Mouse (Mus musculus) liver, embryonic 13.5 days (tissue): ENCODE data around the gene 1700109H08Rik. TPM values are rescaled to one million over a fixed set of nuclear protein-coding genes. Genes with fewer than 3 reads are reported as not detected.
A peak's percentile ranks its signal among the peaks of the same experiment; 100 is the strongest.

Experiments used
- ATAC-seq: fragments of 200-750 bp; cut with Nextera tagmentation; 2 replicates; pipeline ENCODE4 v1.8.0; 2017; ENCODE audit warnings: low read depth, mild to moderate bottlenecking, moderate number of reproducible peaks, moderate library complexity
- DNase-seq: peaks from one replicate; pipeline ENCODE4 v3.0.0; 2022
- H3K27ac ChIP-seq: fragments of 300-500 bp; sonication (generic); 2 replicates; pipeline ENCODE4 v1.5.1; 2015; ENCODE audit warnings: moderate library complexity, mild to moderate bottlenecking, inconsistent platforms
- H3K27me3 ChIP-seq: fragments of 300-500 bp; sonication (generic); 2 replicates; pipeline ENCODE4 v1.6.1; 2015; ENCODE audit warnings: mild to moderate bottlenecking, inconsistent platforms
- H3K36me3 ChIP-seq: fragments of 300-500 bp; sonication (generic); 2 replicates; pipeline ENCODE4 v1.6.1; 2015; ENCODE audit warnings: mild to moderate bottlenecking, inconsistent platforms
- H3K4me1 ChIP-seq: fragments of 300-500 bp; sonication (generic); replicated peaks from 2 replicates; pipeline ENCODE4 v1.6.1; 2015; ENCODE audit warnings: inconsistent platforms
- H3K4me2 ChIP-seq: fragments of 300-500 bp; sonication (generic); 2 replicates; pipeline ENCODE4 v1.6.1; 2015; ENCODE audit warnings: inconsistent platforms, mild to moderate bottlenecking, moderate library complexity
- H3K4me3 ChIP-seq: fragments of 300-500 bp; sonication (generic); replicated peaks from 2 replicates; pipeline ENCODE4 v1.5.1; 2015; ENCODE audit warnings: mild to moderate bottlenecking, inconsistent platforms
- H3K9ac ChIP-seq: fragments of 300-500 bp; sonication (generic); 2 replicates; pipeline ENCODE4 v1.6.1; 2015; ENCODE audit warnings: mild to moderate bottlenecking, inconsistent platforms
- H3K9me3 ChIP-seq: fragments of 300-500 bp; sonication (generic); replicated peaks from 2 replicates; pipeline ENCODE4 v1.6.1; 2016; ENCODE audit warnings: inconsistent platforms
- WGBS: fragments of 180-500 bp; shearing (Covaris S2); methylation state at CpG from one replicate; pipeline ENCODE4 v1.1.7; 2015; ENCODE audit not compliant: insufficient replicate concordance; 5-methylcytosine and 5-hydroxymethylcytosine counted together
- polyA plus RNA-seq: library from polyadenylated mRNA; unstranded; fragments of >200 nt; fragmentation: Nextera tagmentation; extraction: Ambion mirVana; gene quantifications from 2 replicates; pipeline ENCODE4 v1.2.1, GENCODE M21; 2015

The 1700109H08Rik gene
- polyA plus RNA-seq, 1 experiment from 2014 or later: 0.82 TPM

GRCm38 (mm10) chr5:3544480-3544769 is 26.9 kb upstream of the 1700109H08Rik start:
- H3K27me3 ChIP-seq: no peaks in the 10 kb centered on the region
- peak overlapping the region; percentile 94 for H3K9ac ChIP-seq
- H3K4me1 ChIP-seq: peaks cover 36% of the 10 kb centered on the region
- ATAC-seq (peak; percentile 34; the same call in 1 of the 2 replicates), DNase-seq (no peak)
- peak overlapping the region; percentile 89 for H3K27ac ChIP-seq
- WGBS: 9% methylated on average over 7 of the region's 7 CpGs
- H3K36me3 ChIP-seq: peaks cover 7% of the 10 kb centered on the region
- no peaks in the 10 kb centered on the region for H3K9me3 ChIP-seq
- peak overlapping the region; percentile 88 for H3K4me3 ChIP-seq
- peak overlapping the region; percentile 73 for H3K4me2 ChIP-seq

GRCm38 (mm10) chr5:3546226-3546625 is 25.1 kb upstream of the 1700109H08Rik start:
- Histone ChIP-seq H3K27ac (no peak overlapping the region), H3K9ac (no peak overlapping the region), H3K36me3 (peaks cover 7% of the 10 kb centered on the region), H3K4me1 (peaks cover 36% of the 10 kb centered on the region), H3K27me3 (no peaks in the 10 kb centered on the region), H3K9me3 (no peaks in the 10 kb centered on the region), H3K4me3 (no peak overlapping the region), H3K4me2 (no peak overlapping the region)
- DNase-seq (no peak), ATAC-seq (no peak)
- 69% methylated on average over 1 of the region's 1 CpGs for WGBS

DNA sequence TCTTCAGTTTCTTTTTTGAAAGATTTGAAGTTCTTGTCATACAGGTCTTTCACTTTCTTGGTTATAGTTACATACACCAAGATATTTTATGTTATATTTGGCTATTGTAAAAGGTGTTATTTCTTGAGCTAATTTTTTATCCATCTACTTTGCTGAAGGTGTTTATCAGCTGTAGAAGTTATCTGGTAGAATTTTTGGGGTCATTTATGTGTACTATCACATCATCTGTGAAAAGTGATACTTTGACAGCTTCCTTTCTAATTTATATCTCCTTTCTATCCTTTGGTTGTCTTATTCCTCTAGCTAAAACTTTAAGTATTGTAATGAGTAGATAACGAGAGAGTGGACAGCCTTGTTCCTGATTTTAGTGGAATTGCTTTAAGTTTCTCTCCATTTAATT is 19.9 kb upstream of the 1700109H08Rik start:
- Histone ChIP-seq H3K4me3 (no peak overlapping the region), H3K9ac (no peak overlapping the region)

GRCm38 (mm10) chr5:3554198-3554597 is 17.2 kb upstream of the 1700109H08Rik start:
- H3K4me1 ChIP-seq: no peaks in the 10 kb centered on the region
- no peaks in the 10 kb centered on the region for H3K27me3 ChIP-seq
- WGBS: 73% methylated on average over 2 of the region's 2 CpGs
- H3K9ac ChIP-seq: no peak overlapping the region
- H3K4me2 ChIP-seq: no peak overlapping the region
- no peak overlapping the region for H3K4me3 ChIP-seq
- peaks cover 37% of the 10 kb centered on the region for H3K36me3 ChIP-seq
- no peak for ATAC-seq
- H3K27ac ChIP-seq: no peak overlapping the region
- DNase-seq: no peak
- no peaks in the 10 kb centered on the region for H3K9me3 ChIP-seq

More for the DNA sequence above, 19.9 kb upstream of the 1700109H08Rik start:
- DNase-seq: no peak
- Histone ChIP-seq H3K36me3 (peaks cover 24% of the 10 kb centered on the region), H3K4me1 (0 out of 2 replicates have a peak, but pooled peaks cover 4% of the 10 kb centered on the region), H3K27ac (no peak overlapping the region), H3K4me2 (no peak overlapping the region), H3K9me3 (no peaks in the 10 kb centered on the region), H3K27me3 (no peaks in the 10 kb centered on the region)
- 74% methylated on average over 1 of the region's 1 CpGs for WGBS
- ATAC-seq: no peak

- H3K27ac ChIP-seq: no peak overlapping the region
- no peak overlapping the region for H3K4me2 ChIP-seq
- ATAC-seq: no peak
- no peaks in the 10 kb centered on the region for H3K4me1 ChIP-seq
- no peak overlapping the region for H3K9ac ChIP-seq
- no peaks in the 10 kb centered on the region; the same call in 1 of the 2 replicates for H3K9me3 ChIP-seq
- H3K27me3 ChIP-seq: no peaks in the 10 kb centered on the region
- peaks cover 96% of the 10 kb centered on the region for H3K36me3 ChIP-seq
- 94% methylated on average over 2 of the region's 2 CpGs for WGBS
- DNase-seq: no peak
- no peak overlapping the region for H3K4me3 ChIP-seq
These were observed 3.5 kb downstream of the 1700109H08Rik start for GRCm38 (mm10) chr5:3574825-3575224.

DNA sequence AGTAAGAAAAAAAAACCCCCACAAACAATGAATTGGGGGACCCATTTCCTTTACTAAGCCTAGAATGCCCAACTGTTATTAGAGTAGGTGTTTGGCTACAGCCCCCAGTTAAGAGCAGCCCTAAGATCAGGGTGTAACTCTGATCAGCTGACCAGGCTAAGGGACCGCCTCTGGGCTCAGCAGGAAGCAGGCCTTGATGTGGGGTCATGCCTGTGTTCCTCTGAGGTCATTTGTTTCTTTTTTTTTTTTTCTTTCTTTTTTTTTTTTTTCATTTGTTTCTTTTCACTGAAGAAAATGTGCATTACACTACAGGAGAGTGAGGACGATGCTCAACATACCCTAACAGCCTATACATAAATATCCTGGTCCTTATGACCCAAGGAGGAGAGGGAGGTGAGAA is 6.6 kb downstream of the 1700109H08Rik start:
- Histone ChIP-seq H3K27me3 (no peaks in the 10 kb centered on the region), H3K9ac (no peak overlapping the region), H3K4me1 (no peaks in the 10 kb centered on the region), H3K4me2 (no peak overlapping the region), H3K27ac (no peak overlapping the region), H3K36me3 (peaks cover 92% of the 10 kb centered on the region), H3K9me3 (no peaks in the 10 kb centered on the region; the same call in 1 of the 2 replicates), H3K4me3 (no peak overlapping the region)
- WGBS: 85% methylated on average over 2 of the region's 2 CpGs
- ATAC-seq (no peak), DNase-seq (no peak)

- Histone ChIP-seq H3K27me3 (no peaks in the 10 kb centered on the region), H3K9me3 (no peaks in the 10 kb centered on the region; the same call in 1 of the 2 replicates), H3K36me3 (peaks cover 91% of the 10 kb centered on the region), H3K4me2 (no peak overlapping the region), H3K9ac (no peak overlapping the region), H3K4me1 (no peaks in the 10 kb centered on the region), H3K27ac (no peak overlapping the region), H3K4me3 (no peak overlapping the region)
- DNase-seq (no peak), ATAC-seq (no peak)
- 88% methylated on average over 7 of the region's 7 CpGs for WGBS
These were observed 7.7 kb downstream of the 1700109H08Rik start for GRCm38 (mm10) chr5:3579066-3579465.

DNA sequence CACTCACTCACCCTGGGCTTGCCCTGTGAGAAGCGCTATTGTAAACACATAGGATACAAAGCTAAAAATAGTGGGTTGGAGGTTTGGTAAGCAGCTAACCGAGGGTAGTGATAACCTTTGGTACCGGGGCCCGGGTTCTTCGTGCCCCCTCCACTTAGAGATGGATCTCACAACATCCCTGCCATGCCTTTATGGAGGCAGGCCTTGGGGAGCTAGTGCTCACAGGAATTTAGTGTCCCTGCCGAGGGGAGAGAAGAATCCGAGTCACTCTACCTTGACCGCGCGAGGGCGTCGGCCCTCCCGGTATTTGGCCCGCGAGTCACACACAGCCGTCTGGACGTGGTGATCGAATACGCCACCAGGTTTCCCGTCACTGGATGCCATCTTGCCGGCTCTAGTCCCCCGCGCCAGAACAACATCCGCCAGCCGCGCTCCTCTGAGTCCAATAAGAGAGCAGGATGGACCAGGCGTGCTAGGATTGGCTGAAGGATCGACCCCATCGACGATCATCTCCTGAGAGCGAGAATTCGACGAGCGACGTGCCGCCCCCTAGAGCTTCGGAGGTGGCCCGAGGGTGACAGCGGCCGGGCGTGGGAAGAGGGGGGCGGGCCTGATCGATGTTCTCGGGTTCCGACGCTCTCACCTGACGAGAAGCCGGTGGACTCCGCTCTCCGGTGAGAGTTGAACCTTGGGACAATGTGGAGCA is 24.5 kb downstream of the 1700109H08Rik start, which contains the start of gene Pex1:
Gene Pex1, plus strand, starts transcription at position 374 of the 706 bp plus-strand sequence.
- H3K4me3 ChIP-seq: peak within 1 kb of the TSS; percentile 73
- H3K27ac ChIP-seq: peak within 1 kb of the TSS; percentile 66
- peaks cover 17% of the 10 kb centered on the region for H3K4me1 ChIP-seq
- H3K9me3 ChIP-seq: no peaks in the 10 kb centered on the region
- ATAC-seq: peak; percentile 95
- no peaks in the 10 kb centered on the region for H3K27me3 ChIP-seq
- H3K9ac ChIP-seq: peak within 1 kb of the TSS; percentile 75
- DNase-seq: peak; percentile 92
- H3K36me3 ChIP-seq: peaks cover 15% of the 10 kb centered on the region
- H3K4me2 ChIP-seq: peak within 1 kb of the TSS; percentile 89
- WGBS: under 1% methylated on average over 50 of the region's 50 CpGs

DNA sequence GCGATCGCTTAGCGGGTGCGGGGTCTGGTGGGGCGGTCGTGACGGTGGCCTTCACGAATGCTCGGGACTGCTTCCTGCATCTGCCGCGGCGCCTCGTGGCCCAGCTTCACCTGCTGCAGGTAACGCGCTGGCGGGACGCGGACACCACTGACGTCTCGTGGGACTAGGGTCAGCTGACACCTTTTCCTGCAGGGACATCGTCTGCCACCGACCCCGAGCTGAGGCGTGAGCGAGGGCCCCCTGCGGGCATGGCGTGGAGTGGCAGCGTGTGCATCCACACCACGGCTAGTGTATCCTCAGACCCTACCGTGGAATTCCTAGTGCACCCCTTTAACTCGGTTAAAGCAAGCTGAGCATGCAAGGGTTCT is 25.0 kb downstream of the 1700109H08Rik start, which contains the start of gene Rbm48:
Gene Rbm48, minus strand, starts transcription at position 187 of the 368 bp plus-strand sequence.
- WGBS: under 1% methylated on average over 31 of the region's 31 CpGs
- peak within 1 kb of the TSS; percentile 89 for H3K4me2 ChIP-seq
- DNase-seq: peak; percentile 70
- H3K27me3 ChIP-seq: no peaks in the 10 kb centered on the region
- H3K4me3 ChIP-seq: peak within 1 kb of the TSS; percentile 73
- peak within 1 kb of the TSS; percentile 66 for H3K27ac ChIP-seq
- peak; percentile 66 for ATAC-seq
- peak within 1 kb of the TSS; percentile 75 for H3K9ac ChIP-seq
- H3K36me3 ChIP-seq: peaks cover 10% of the 10 kb centered on the region
- H3K9me3 ChIP-seq: no peaks in the 10 kb centered on the region
- H3K4me1 ChIP-seq: peaks cover 17% of the 10 kb centered on the region

- Histone ChIP-seq H3K4me3 (peak overlapping the region; percentile 73), H3K27me3 (no peaks in the 10 kb centered on the region), H3K4me2 (peak overlapping the region; percentile 89), H3K36me3 (0 out of 2 replicates have a peak, but pooled peaks cover 4% of the 10 kb centered on the region), H3K27ac (no peak overlapping the region), H3K9ac (peak overlapping the region; percentile 75), H3K9me3 (no peaks in the 10 kb centered on the region), H3K4me1 (peaks cover 17% of the 10 kb centered on the region)
- ATAC-seq (no peak), DNase-seq (no peak)
These were observed 25.8 kb downstream of the 1700109H08Rik start for GRCm38 (mm10) chr5:3597171-3597570.

- no peak for ATAC-seq
- H3K9ac ChIP-seq: no peak overlapping the region
These were observed 27.4 kb downstream of the 1700109H08Rik start for GRCm38 (mm10) chr5:3598766-3599165.

GRCm38 (mm10) chr5:3600298-3600697 is 28.9 kb downstream of the 1700109H08Rik start:
- Histone ChIP-seq H3K9me3 (no peaks in the 10 kb centered on the region), H3K27me3 (no peaks in the 10 kb centered on the region), H3K36me3 (peaks cover 4% of the 10 kb centered on the region), H3K4me1 (peaks cover 8% of the 10 kb centered on the region), H3K4me3 (no peak overlapping the region), H3K9ac (no peak overlapping the region), H3K4me2 (no peak overlapping the region), H3K27ac (no peak overlapping the region)
- WGBS: 59% methylated on average over 1 of the region's 1 CpGs
- DNase-seq (no peak), ATAC-seq (no peak)

More at GRCm38 (mm10) chr5:3598766-3599165, 27.4 kb downstream of the 1700109H08Rik start:
- no peaks in the 10 kb centered on the region for H3K9me3 ChIP-seq
- no peak overlapping the region for H3K4me2 ChIP-seq
- no peaks in the 10 kb centered on the region for H3K36me3 ChIP-seq
- no peak overlapping the region for H3K27ac ChIP-seq
- 79% methylated on average over 5 of the region's 5 CpGs for WGBS
- no peak overlapping the region for H3K4me3 ChIP-seq
- H3K4me1 ChIP-seq: peaks cover 17% of the 10 kb centered on the region
- DNase-seq: no peak
- H3K27me3 ChIP-seq: no peaks in the 10 kb centered on the region
